Mouse (Mus musculus) adrenal gland, adult 2 months (tissue): ENCODE results near the gene Sept4. TPM values are rescaled to one million over a fixed set of nuclear protein-coding genes. Genes with fewer than 3 reads are reported as not detected.

Experiments
- DNase-seq: peaks from one replicate; pipeline ENCODE4 v3.0.0; 2021
- polyA plus RNA-seq: library from polyadenylated mRNA; depleted of rRNA; stranded (reverse); fragments of >200 nt; gene quantifications from 2 replicates; pipeline ENCODE4 v1.2.3, GENCODE M21; 2012
- total RNA-seq, 2 experiments: library from RNA; stranded (reverse); gene quantifications; 2 replicates each; pipeline ENCODE4 v1.2.3; 2021

Sept4 gene
- total and polyA plus RNA-seq, 3 experiments: 14.9 to 52.8 (median 42.0) TPM

- peak; percentile 37 for DNase-seq
These were observed 10.4 kb downstream of the Sept4 start for GRCm38 (mm10) chr11:87578963-87579601.

- no peak for DNase-seq
These were observed 11.0 kb downstream of the Sept4 start for GRCm38 (mm10) chr11:87579713-87580112.

GRCm38 (mm10) chr11:87580543-87581085, 11.9 kb downstream of the Sept4 start:
- no peak for DNase-seq

- no peak for DNase-seq
These were observed 12.6 kb downstream of the Sept4 start for GRCm38 (mm10) chr11:87581161-87581865.

GRCm38 (mm10) chr11:87581933-87582710, 13.4 kb downstream of the Sept4 start:
- DNase-seq: peak; percentile 64

- DNase-seq: no peak
These were observed 14.8 kb downstream of the Sept4 start for GRCm38 (mm10) chr11:87583291-87584034.

- peak; percentile 47 for DNase-seq
These were observed 16.2 kb downstream of the Sept4 start for GRCm38 (mm10) chr11:87584711-87585505.

GRCm38 (mm10) chr11:87587211-87587874, 18.6 kb downstream of the Sept4 start:
- no peak for DNase-seq

- no peak for DNase-seq
These were observed 20.9 kb downstream of the Sept4 start for GRCm38 (mm10) chr11:87589605-87590004.

GRCm38 (mm10) chr11:87590841-87591525, 22.3 kb downstream of the Sept4 start:
- DNase-seq: peak; percentile 60

- peak; percentile 100 for DNase-seq
These were observed 23.0 kb downstream of the Sept4 start, which contains the start of gene Mtmr4 for GRCm38 (mm10) chr11:87591526-87592353. Mtmr4 (plus strand) TSS chr11:87592162.

- no peak for DNase-seq
These were observed 23.6 kb downstream of the Sept4 start for GRCm38 (mm10) chr11:87592354-87592695.

GRCm38 (mm10) chr11:87592713-87593598, 24.3 kb downstream of the Sept4 start:
- DNase-seq: peak; percentile 47

GRCm38 (mm10) chr11:87595327-87595841, 26.7 kb downstream of the Sept4 start:
- DNase-seq: peak; percentile 95

GRCm38 (mm10) chr11:87595976-87596375, 27.3 kb downstream of the Sept4 start:
- no peak for DNase-seq

GRCm38 (mm10) chr11:87596492-87596891, 27.8 kb downstream of the Sept4 start:
- no peak for DNase-seq

- DNase-seq: no peak
These were observed 28.4 kb downstream of the Sept4 start for GRCm38 (mm10) chr11:87597061-87597460.
